Mouse (Mus musculus) mature B cell (primary cell): ENCODE data around the gene Olfr1008.
"Not testable (repeated sequence)": the region's sequence is repeated elsewhere in the genome, so short reads cannot be mapped to it uniquely, and the experiment has no call there.

Experiments used
- in situ Hi-C: fragments of 300-500 bp; cut with MboI; formaldehyde crosslinking; loops from 2 replicates; pipeline ENCODE4 v1.14.3; 2019

Gene Olfr1008

DNA sequence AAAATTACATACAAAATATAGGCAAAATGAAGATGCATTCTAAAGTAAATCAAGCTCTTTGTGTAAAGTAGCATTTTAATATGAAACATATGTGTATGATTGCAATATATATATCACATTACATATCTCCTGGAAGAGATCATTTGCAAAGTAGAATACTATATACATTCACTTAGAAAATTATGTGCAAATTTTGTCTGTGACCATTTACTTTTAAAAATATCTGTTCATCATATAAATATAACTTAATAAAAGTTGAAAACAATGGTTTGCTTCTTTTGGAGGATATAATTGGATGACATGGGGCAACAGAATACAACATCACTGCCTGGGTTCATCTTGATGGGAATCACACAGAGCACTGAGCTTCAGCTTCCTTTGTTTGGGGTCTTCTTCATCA is at the start of gene Olfr1008:
TSS of gene Olfr1008 (plus strand) at position 301 of the 400 bp plus-strand sequence.
- in situ Hi-C loops: no loop called here

GRCm38 (mm10) chr2:85650604-85651003 is 38.6 kb upstream of the Olfr1008 start, which contains the start of gene Olfr1002:
TSS of gene Olfr1002 (minus strand) at chr2:85650704.
- in situ Hi-C loops: no loop called here

DNA sequence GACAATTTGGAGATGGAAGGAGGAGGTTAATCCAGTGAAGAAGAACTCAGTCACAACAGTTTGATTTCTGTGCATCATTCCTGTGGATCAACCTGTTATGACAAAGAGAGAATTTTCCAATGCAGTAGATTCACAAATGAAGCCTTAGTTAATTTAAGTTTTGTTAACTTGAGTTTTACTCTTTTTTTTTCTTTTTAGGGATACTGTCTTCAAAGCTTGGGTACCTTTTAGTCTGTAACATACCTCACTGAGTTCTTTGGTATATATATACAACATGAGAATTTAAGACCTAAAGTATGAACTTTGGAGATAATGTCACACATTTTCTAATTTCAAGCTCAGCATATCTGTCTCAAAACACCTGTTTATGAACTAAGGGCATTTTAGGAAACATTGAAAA is 24.9 kb upstream of the Olfr1008 start, which contains the start of gene Olfr154:
TSS of gene Olfr154 (minus strand) at position 101 of the 400 bp plus-strand sequence.
- in situ Hi-C loops: not testable (repeated sequence)

GRCm38 (mm10) chr2:85678667-85679066 is 10.6 kb upstream of the Olfr1008 start, which contains the start of gene Olfr1006:
TSS of gene Olfr1006 (minus strand) at chr2:85678767.
- in situ Hi-C loops: no loop called here

DNA sequence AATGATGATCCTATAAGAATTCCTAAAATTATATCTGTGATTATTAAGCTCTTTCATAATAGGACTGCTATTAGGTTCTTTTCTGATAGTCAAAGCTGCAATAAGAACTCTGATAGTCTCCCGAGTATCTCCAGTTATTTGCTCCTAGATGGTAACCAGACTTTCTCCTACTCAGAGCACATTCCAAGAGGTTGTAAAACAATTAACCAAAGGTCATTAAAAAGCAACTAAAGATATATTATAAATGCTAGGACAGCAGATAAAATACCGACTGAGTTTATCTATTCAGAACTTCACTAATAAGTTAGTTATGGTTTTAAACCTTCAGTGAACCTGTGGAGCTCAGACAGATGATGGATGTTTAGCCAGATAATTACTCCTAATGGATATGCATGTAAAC is 21.4 kb downstream of the Olfr1008 start:
- in situ Hi-C loops: not testable (repeated sequence)

DNA sequence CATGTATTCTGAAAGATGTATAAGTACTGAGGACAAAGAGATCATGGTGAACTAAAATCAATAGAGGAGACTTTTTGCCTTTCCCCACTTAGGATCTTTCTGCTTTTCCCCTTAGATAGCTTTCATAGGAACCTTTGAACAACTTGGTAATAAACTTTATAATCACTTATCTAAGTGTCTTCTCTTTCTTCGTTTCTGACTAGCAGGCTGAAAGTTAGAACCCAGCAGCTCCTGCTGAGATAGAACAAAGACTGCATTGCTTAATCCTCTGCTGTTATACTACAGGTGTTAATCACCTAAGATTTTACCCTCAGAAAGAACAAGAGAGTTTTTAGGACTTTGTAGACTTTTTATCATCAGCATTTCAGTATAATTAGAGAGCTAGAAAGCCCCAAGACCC is 21.9 kb downstream of the Olfr1008 start:
- in situ Hi-C loops: no loop called here

DNA sequence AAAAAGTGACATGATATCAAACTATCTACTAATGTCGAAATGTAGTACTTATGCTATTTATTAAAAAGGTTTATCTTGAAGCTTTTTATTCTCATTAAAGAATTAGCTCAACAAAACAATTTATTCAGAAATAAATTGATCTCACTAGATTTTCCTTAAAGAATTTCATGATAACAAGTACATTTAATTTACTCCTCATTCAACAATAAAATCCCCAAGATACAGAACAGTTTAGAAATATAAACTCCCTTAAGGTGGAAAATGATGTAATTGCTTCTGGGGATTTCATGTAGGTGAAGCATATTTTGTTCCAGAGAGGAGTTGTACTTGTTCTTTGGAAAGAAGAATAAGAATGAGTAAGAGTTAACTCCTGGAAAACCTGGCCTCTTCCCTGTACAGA is 25.9 kb downstream of the Olfr1008 start, which contains the start of gene Olfr1009:
TSS of gene Olfr1009 (plus strand) at position 301 of the 400 bp plus-strand sequence.
- in situ Hi-C loops: no loop called here

DNA sequence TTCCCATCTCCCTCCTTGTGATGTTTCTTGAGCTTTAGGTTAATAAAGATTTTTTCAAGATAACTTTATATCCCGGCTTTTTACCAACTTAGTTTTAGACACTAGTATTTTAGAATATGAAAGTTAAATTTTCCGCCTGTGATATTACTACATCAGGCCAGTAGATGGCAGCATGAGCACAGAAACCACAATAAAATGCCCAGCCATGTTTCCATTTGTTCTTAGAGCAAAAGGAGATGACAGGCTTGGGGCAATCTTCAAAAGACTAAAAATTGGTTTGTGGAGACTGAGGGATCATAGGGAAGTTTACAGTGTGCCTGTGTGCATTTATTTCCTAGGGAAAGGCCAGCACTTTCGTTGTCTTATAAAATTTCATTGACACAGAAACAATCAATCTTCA is 36.6 kb downstream of the Olfr1008 start:
- in situ Hi-C loops: no loop called here
